Mouse (Mus musculus) gastrocnemius, postnatal 36 days (tissue): Measurements from ENCODE around the gene Exosc2. TPM values are rescaled to one million over a fixed set of nuclear protein-coding genes. Genes with fewer than 3 reads are reported as not detected.

Experiments used
- DNase-seq, 2 experiments: peaks; one replicate each; pipeline ENCODE4 v3.0.0; 2022
- intact Hi-C: fragments of 180-260 bp; cut with DNase I; formaldehyde crosslinking; loops from one replicate; pipeline ENCODE4 v1.15.1; 2025
- total RNA-seq, 2 experiments: library from RNA; stranded (reverse); gene quantifications; 2 replicates each; pipeline ENCODE4 v1.2.3; 2021

The Exosc2 gene
- total RNA-seq, 2 experiments from 2014 or later: 6.1 to 7.5 TPM

- intact Hi-C loops: no loop called here
- no peak for DNase-seq
Observed at GRCm38 (mm10) chr2:31719202-31719880, 48.8 kb downstream of the Exosc2 start.

DNA sequence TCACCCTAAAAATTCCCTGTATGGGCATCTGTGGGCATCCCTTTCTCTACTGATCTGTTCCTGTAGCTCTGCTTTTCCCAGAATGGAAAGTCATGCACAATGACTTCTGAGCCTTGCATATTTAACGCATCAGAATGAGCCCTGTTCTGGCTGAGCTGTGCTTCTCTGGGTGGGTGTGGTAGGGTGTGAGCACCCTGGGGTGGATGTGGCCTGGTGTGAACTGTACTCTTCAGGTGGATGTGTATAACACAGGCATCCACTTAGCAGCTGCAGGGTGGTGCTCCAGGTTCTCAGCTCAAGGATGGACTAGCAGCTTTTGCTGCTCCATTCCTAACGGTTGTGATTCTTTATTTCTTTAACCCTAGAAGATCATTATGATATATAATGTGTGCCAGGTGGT lies 49.4 kb downstream of the Exosc2 start:
- intact Hi-C loops: loop anchor here (5.0 kb wide), 1 partner anchor 67 kb away; no protein-coding TSS in a partner anchor
- DNase-seq: no peak

GRCm38 (mm10) chr2:31720783-31721182 lies 50.3 kb downstream of the Exosc2 start:
- no peak for DNase-seq
- intact Hi-C loops: loop anchor here (5.0 kb wide), 1 partner anchor 67 kb away; no protein-coding TSS in a partner anchor

GRCm38 (mm10) chr2:31724730-31725490 lies 54.4 kb downstream of the Exosc2 start:
- intact Hi-C loops: loop anchor here (5.0 kb wide), 1 partner anchor 62 kb away; no protein-coding TSS in a partner anchor
- no peak for DNase-seq

- intact Hi-C loops: no loop called here
Observed at GRCm38 (mm10) chr2:31727576-31728277, 57.2 kb downstream of the Exosc2 start.

GRCm38 (mm10) chr2:31730640-31731039 lies 60.1 kb downstream of the Exosc2 start:
- intact Hi-C loops: no loop called here

More at GRCm38 (mm10) chr2:31727576-31728277, 57.2 kb downstream of the Exosc2 start:
- DNase-seq: no peak

More at GRCm38 (mm10) chr2:31730640-31731039, 60.1 kb downstream of the Exosc2 start:
- no peak for DNase-seq

Other genes with a start within 250 kb of the Exosc2 start
- 1 to 10 TPM; 1.9 to 2.1 TPM for gene Ass1, start 200.5 kb upstream of the Exosc2 start, total RNA-seq
- 10 to 100 TPM in 1 of 2 experiments, 1 to 10 TPM in 1; 8.5 to 10.5 TPM for gene Fubp3, start 98.1 kb upstream of the Exosc2 start, total RNA-seq
- gene Prdm12, start 30.7 kb upstream of the Exosc2 start, total RNA-seq: not detected
- gene Abl1, start 17.7 kb downstream of the Exosc2 start, total RNA-seq: 10 to 100 TPM; 21.9 to 22.3 TPM
- gene Qrfp, start 139.9 kb downstream of the Exosc2 start, total RNA-seq: not detected
- not detected for gene Fibcd1, start 175.3 kb downstream of the Exosc2 start, total RNA-seq
- gene Lamc3, start 216.6 kb downstream of the Exosc2 start, total RNA-seq: 1 to 10 TPM in 1 of 2 experiments, under 1 TPM in 1; 0.41 to 1.0 TPM